Mouse (Mus musculus): ENCODE data around the gene Chchd6.

Chchd6 gene

GRCm38 (mm10) chr6:89510154-89510553 is 85.3 kb downstream of the Chchd6 start:
- DNase-seq (ENCODE audit: low read depth, low spot score) = no peak

GRCm38 (mm10) chr6:89508725-89509124 is 86.7 kb downstream of the Chchd6 start:
- no peak for DNase-seq (ENCODE audit: low read depth, low spot score)

- DNase-seq (ENCODE audit: low read depth, low spot score) = no peak
These were observed 87.2 kb downstream of the Chchd6 start for GRCm38 (mm10) chr6:89508263-89508662.

DNA sequence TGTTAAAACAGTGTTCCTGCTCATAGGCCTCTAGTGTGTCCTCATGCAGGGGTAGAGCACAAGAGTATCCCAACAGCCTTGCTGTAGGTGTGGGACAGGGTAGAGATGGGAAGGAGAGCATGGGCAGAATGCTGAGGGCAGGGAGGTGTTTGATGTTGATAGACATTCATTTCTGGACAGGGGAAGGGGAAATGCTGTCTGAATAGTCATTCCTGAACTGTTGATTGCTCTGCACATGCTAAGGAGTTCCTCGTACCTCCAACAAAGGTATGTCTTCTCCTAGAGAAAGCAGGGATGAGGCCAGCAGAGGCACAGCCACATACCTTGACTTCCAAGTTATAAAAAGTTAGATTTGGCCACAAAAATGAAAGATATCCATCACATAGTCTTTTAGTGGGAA is 95.5 kb downstream of the Chchd6 start:
- DNase-seq (ENCODE audit: low read depth, low spot score) = no peak

- DNase-seq (ENCODE audit: low read depth, low spot score) = no peak
These were observed 96.5 kb downstream of the Chchd6 start for GRCm38 (mm10) chr6:89498764-89499516.

GRCm38 (mm10) chr6:89496916-89497315 is 98.5 kb downstream of the Chchd6 start:
- DNase-seq (ENCODE audit: low read depth, low spot score) = no peak

- no peak for DNase-seq (ENCODE audit: low read depth, low spot score)
These were observed 103.1 kb downstream of the Chchd6 start for GRCm38 (mm10) chr6:89492368-89492767.

GRCm38 (mm10) chr6:89490369-89490768 is 105.1 kb downstream of the Chchd6 start:
- DNase-seq (ENCODE audit: low read depth, low spot score) = no peak

GRCm38 (mm10) chr6:89489533-89489932 is 105.9 kb downstream of the Chchd6 start:
- DNase-seq (ENCODE audit: low read depth, low spot score) = no peak

DNA sequence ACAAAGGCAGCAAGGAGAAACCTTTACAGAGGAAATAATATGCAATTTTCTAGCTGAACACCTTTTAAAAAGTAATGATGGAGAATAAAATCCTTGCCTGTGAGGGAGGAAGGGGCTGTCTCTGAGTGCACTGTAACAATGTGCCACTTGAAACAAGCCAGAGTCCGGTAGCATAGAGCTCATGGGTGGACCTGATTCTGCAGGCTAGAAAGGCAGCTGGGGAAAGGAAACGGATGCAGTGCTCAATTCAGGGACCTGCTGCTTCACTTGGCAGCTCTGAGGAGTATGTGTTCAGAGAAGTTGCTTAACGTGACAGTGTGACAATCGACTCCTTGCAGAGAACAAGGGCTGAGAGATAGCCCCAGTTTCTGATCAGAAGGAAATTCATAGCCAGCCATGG is 109.4 kb downstream of the Chchd6 start:
- DNase-seq (ENCODE audit: low read depth, low spot score) = no peak

DNA sequence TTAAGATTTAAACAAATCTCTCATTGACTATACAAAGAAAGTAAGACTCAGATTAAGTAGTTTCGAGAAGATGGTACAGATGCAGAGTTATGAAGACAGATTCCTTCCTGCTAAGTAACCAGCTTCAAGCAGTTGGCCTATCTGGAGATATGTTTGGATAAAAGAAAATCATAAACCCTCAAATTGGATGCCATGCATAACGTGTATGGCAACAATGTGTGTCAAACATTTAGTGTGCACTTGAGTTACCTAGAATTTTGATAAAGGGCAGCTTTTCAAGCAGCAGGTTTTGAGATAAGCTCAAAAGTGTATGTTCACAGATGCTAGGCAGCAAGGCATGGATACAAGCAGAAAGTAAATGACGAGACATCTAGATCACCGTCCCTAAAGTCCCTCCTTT is 114.3 kb downstream of the Chchd6 start:
- DNase-seq (ENCODE audit: low read depth, low spot score) = no peak

- DNase-seq (ENCODE audit: low read depth, low spot score) = no peak
These were observed 127.5 kb downstream of the Chchd6 start for GRCm38 (mm10) chr6:89467908-89468307.

DNA sequence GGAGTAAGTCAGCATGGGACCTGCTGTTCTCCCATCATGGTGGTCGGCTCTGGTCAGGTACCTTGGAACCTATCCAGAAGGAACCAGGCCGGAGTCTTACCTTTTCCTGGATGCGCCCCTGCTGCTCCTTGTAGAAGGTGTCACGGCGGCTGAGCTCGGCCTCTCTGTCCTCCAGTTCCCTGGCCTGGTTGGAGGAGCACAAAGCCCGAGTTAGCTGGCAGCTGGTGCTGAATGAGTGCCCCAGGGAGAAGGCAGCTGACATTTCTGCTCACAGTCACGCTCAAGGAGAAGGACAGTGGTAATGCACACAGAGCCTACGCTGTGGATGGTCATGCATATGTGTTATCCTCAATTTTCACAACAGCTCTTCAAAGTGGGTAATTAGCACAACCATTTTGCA is 128.2 kb downstream of the Chchd6 start:
- DNase-seq (ENCODE audit: low read depth, low spot score) = no peak

GRCm38 (mm10) chr6:89466875-89467274 is 128.6 kb downstream of the Chchd6 start:
- DNase-seq (ENCODE audit: low read depth, low spot score) = no peak

GRCm38 (mm10) chr6:89466053-89466708 is 129.3 kb downstream of the Chchd6 start:
- DNase-seq (ENCODE audit: low read depth, low spot score) = no peak

- DNase-seq (ENCODE audit: low read depth, low spot score) = no peak
These were observed 133.2 kb downstream of the Chchd6 start for GRCm38 (mm10) chr6:89462223-89462760.

GRCm38 (mm10) chr6:89461250-89462222 is 133.9 kb downstream of the Chchd6 start:
- no peak for DNase-seq (ENCODE audit: low read depth, low spot score)

- DNase-seq (ENCODE audit: low read depth, low spot score) = no peak
These were observed 135.8 kb downstream of the Chchd6 start for GRCm38 (mm10) chr6:89459634-89460033.

DNA sequence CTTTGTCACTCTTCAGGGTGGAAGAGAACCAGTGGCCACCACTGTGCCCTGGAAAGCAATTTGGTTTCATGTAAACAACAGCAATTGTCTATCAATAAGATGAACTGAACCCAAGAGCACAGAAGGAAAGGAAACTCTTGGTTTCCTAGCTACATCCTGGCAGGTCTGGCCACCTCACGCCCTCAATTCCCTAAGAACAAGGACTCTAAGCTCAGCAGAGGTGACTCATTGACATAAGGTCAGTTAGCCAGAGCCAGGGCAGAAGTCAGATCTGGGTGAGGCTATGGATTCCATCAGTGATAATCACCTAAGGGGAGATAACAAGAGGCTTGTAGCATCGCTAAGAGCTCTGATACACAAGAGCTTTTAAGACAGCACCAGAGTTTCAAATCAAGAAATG is 137.9 kb downstream of the Chchd6 start:
- DNase-seq (ENCODE audit: low read depth, low spot score) = no peak

GRCm38 (mm10) chr6:89456409-89456961 is 139.0 kb downstream of the Chchd6 start:
- no peak for DNase-seq (ENCODE audit: low read depth, low spot score)

GRCm38 (mm10) chr6:89455523-89456000 is 139.9 kb downstream of the Chchd6 start:
- DNase-seq (ENCODE audit: low read depth, low spot score) = no peak

Data from CD4-positive, CD25-positive, alpha-beta regulatory T cell, adult 2 months (primary cell).